Mouse (Mus musculus) CD8-positive naive resting alpha-beta T cell, adult 2 months (primary cell): Measurements from ENCODE around the gene Hes5.

Experiments
- DNase-seq, 2 experiments: peaks; one replicate each; pipeline ENCODE4 v3.0.0; 2022; ENCODE audit warnings: low read depth in 2 of 2, low spot score in 2 of 2

Hes5 gene

DNA sequence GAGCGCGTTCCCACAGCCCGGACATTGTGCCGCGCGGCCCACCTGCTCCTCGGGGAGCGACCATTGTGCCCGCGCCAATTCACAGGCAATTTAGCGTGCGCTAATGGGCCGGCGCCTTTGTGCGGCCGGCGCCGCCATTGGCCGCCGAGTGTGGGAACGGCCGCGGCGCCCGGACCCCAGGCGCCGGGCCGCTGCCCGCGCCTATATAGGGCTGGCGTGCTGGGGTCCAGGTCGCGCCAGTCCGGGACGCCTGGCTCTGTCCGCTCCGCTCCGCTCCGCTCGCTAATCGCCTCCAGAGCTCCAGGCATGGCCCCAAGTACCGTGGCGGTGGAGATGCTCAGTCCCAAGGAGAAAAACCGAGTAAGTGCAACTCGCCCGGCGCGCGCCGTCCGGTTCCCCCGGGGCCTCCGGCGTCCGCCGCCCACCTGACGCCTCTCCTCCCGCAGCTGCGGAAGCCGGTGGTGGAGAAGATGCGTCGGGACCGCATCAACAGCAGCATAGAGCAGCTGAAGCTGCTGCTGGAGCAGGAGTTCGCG is at the start of gene Hes5:
TSS of gene Hes5 (plus strand) at position 234 of the 536 bp plus-strand sequence.
- DNase-seq, result no peak

DNA sequence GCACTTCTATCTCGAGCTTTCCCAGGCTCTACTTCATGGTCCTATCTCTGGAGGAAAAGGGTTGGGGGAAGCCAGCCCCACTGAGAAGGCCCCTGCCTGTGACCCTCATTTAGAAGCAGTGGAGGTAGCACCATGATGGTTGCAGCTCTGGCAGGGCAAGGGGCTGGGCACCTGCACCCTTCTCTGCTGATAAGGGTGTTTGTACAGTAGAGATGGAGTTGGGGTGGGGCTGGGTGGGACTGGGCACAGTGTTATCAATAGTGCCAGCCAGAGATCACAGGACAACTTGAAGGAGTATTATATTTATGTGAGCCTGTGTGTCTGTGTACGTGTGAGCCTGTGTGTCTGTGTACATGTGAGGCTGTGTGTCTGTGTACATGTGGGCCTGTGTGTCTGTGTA is 49.1 kb upstream of the Hes5 start:
- DNase-seq, result no peak

DNA sequence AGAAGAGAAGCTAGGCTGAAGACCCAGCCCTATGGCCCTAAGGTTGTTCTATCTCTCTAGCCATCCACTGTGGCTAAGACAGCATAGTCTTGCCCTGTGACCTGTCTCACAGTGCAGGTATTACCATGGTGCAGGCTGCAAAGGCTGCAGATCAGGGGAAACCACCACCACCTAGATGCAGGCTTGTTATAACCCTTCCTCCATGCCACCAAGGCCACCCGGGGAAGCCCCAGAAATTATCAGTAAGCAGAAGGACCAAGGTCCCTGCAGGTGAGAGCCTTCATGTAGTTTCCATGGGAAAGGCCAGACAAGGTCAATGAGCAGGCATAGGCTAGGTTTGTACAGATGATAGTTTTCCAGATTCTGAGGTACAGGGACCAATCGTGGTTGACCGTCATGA is 46.9 kb upstream of the Hes5 start:
- no peak for DNase-seq

DNA sequence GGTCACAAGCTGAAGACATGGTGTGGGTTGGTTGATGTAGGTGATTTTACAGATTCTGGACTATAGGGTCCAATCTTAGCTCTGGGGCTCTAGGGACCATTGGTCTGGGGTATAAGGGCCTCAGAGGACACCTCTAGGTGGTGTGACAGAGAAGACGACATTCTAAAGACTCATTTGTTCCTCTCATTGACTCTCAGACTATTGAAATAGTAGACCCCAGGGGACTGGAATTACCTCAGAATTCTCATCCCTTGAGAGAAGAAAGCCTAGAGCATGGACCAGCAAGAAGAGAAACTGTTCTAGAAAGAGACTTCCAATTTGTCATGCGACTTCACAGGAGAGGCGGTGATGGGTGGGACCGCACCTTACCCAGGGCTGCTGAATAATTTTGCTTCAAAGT is 46.5 kb upstream of the Hes5 start:
- DNase-seq, result no peak

DNA sequence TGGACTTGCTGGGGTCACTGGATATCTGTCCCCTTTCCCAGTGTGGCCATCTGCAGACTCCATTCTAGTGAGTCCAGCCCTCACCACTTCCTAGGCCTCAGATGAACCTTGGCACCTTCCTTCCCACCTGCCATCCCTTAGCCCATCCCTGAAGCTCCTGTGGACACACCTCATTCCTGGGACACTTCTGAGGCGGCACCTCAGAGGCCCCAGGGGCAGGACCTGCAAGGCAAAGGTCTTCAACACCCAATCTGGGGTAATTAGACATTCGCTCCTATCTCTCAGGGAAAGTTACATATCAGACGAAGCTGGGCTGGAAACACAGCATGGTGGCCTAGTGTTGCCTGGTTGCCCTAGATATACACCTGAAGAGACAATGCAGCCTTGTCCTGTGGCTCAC is 46.0 kb upstream of the Hes5 start:
- no peak for DNase-seq

DNA sequence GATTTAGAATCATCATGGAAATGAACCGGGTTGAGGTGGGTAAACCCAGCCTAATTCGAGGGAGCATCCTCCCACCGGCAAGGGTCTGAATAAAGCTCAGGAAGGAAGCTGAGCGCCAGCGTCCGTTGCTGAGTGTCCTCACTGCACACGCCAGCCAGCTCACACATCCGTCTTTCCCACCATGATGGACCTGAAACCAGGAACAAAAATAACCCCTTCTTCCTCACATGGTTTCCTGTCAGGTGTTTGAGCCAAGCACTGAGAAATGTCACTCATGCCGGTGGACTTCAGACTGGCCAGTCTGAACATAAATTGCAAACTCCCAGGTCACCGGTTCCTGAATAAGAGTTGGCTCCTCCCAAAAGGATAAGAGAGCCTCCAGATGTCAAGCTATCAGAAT is 45.4 kb upstream of the Hes5 start:
- no peak for DNase-seq

DNA sequence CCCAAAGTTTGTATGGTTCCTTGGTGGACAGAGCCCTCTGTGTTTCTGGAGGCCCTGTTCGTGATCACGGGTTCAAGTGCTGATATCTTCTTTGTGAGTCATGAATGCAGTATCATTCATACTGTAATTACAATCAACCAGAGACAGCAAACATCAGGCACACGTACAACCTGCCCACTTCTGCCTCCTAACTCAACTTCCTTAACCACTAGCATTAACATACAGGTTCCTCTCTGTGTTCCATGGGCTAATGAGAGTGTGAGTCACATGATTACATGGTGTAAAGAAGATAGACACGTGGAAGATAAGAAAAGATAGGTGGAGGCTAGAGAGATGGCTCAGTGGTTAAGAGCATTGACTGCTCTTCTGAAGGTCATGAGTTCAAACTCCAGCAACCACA is 44.1 kb upstream of the Hes5 start:
- no peak for DNase-seq

DNA sequence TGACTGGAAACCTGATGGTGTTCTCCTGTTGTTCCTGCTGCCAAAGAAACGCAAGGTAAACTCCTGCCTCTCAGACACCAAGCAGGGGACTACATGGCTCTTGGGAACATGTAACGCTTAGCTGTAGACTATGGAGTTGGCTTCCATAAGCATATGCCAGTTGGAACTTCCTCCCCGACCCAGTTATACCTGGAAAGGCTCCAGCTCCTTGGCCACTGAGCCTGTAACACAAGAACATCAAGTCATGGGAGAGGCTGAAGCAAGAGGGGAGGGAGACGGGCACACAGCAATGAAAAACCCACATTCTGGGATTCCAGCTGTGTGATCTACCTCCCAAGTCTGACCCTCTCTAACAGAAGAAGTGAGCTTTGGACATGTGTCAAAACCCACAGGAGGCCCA is 38.4 kb upstream of the Hes5 start:
- no peak for DNase-seq

DNA sequence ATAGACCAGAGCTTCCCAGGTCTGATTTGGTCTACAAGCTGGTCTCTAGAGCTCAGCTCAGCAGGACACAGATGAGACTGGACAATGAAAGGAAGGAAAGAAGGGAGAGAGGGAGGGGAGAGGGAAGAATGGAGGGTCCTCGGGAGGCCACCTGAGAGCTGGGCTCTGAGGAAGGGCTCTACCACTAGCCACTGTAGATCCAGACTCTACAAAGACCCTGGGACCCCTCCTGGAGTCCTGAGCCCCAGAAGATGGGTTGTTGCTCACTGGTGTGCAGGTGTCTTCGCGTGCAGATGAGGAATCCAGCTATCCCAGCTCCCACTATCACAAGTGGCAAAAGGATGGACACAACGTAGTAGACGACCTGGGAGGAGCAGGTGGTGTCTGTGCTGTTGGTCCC is 37.8 kb upstream of the Hes5 start:
- DNase-seq, result no peak

DNA sequence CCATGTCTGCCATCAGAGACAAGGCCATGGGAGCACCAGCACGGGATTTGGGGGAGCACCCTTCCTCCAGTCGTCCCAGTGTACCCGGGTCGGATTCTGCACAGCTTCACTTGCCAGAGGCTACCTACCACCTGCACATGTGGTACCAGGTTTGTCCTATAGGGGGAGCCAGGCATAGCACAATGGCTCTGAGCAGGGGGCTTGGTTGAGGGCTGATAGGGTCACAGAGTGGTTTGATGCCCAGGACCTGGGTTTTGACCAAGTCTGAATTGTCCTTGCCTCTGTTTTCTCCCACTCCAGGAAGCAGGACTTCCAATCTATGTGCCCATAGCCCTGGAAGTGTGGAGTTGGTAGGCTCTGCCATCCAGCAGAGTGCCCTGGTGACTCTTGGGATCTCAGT is 35.3 kb upstream of the Hes5 start:
- peak; percentile 59 to 67 for DNase-seq

DNA sequence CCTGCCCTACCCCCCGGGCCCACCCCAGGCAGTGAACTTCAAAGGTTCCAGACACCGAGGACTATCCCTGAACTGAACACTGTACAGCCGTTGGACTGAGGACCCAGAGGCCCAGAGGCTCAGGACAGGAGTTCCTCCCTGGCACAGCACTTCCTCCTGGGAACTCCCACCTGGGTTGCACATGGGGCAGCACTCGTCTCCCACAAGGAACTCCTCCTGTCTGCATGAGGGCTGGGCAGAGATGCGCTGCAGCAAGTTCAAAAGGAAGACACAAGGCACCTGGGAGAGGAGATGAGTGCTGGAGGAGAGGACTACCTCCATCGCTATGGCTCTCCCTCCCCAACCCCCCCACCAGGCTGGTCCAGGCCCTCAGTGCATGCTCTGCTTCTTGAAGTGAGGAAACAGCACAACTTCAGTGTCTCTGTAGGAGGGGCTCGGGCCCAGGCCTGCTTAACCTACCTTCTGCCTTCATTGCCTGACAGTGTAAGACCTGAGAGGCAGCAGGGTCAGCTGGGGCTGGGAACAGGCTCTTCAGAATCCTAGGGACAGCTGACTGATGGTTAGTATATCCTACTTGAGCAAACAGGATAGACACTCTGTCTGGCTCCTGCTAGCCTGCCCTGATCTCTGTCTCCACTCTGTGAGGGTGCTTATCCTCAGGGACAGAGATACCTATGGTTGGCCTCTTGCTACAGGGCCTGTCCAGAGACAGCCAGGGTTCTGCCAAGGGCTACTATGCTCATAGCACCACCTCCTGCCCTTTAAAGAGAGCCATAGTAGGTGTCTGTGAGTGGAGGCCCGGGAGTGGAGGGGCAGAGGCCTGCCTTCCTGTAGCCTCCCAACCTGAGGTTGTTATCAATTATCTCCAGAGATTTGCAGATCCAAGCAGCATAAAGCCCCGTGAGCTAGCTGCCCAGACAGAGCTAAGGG is 33.5 kb upstream of the Hes5 start:
- DNase-seq, result no peak

DNA sequence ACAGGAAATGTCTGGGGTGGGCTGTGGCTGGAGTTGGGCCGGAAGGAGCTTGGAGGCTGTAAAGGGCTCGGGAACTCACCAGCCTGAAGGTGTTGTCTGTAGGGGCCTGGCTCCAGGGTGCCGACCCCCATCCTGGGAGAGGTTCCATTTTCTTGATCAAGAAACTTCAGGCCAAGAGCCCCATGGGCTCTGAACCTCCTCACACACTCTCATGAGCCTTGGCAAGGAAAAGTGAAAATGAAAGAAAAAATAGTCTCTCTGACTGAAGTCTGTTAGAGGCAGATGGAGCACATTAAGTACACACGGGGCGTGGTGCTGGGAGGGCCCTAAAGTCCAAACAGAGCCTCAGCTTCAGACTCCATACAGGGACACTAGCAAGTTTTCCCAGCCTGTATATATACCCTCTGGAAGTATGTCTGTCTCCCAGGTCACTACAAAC is 32.8 kb upstream of the Hes5 start:
- DNase-seq, result peak in 1 of 2 experiments; percentile 40

DNA sequence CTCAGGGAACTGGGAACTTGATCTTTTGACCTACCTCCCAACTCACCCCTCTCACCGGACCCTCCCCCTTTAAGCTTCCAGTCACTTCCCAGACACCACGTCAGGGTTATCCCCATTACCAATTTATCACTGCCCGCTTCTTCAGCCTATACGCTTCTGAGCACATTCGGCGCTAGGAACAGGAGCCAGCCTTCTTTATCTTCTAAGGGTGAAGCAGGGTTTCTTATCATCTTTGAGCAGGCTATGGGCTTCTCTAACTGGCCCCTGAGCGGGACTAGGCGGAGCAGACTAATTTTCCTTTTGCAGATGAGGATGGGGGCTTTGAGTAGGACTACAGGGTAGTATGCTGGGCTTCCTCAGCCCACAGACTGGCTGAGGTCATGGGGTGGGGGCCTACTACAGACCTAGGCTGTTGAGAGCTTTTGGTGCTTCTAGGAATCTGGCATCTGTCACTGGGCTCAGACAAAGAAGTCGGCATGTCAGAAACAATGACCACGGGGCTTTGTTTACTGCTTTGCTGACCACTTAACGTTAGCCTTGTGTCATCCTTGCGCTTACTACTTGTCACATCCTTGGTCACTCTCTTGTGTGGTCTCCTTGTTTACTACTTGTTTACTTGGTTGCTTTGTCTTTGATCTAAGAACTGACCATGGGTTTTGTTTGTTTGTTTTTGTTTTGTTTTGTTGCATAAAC is 32.2 kb upstream of the Hes5 start, which contains the start of gene Tnfrsf14:
TSS of gene Tnfrsf14 (minus strand) at position 169 of the 693 bp plus-strand sequence.
- DNase-seq, result no peak

DNA sequence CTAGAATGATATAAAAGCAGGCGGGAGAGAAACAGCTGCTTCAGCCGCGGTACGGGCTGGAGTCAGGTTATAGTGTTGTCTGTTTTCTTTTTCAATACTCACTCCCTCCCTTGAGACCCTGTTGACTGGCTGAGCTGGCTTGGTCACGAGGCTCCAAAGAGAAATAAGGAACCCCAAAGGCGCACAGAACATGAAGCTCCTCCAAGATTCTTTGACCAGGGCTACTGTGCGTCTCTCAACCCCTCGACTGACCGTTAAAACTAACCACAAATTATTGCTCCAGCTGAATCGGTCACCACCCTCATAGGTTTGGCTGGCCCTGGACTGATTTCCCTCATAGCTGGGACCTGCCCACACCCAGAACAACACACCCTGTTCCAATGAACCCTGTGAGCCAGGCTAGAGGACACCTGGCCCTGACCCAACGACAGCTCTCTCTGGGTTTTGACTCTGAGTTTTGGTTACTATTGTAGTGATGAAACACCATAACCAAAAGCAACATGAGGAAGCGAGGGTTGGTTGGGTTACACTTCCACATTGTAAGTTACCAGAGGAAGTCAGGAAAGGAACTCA is 31.5 kb upstream of the Hes5 start:
- no peak for DNase-seq

DNA sequence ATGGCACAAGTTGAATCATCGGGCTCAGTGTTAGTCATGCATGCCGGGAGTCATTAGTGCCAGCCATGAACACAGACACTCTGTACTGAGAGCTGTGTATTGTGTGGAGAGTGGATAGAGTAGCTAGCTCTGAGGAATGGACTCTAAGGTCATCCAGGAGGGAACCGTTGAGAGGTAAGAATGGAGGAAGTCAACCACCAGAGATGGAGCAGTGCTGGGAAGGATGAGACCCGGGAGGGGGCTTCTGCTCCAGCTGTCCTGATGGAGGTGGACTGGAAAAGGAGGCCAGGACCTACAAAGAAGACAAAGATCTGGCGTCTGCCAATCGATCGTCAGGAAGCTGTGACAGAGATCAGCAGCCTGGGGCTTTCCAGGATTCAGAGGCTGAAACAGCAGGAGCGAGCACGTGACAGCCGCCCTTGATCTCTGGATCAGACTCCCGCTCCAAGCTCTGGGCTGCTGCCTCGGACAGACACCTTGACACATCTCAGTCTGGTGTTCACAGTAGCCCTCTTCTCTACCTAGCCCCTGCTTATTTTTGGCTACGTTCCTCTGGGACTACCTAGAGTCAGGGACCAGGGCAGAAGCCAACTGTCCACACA is 27.3 kb upstream of the Hes5 start:
- DNase-seq, result no peak

DNA sequence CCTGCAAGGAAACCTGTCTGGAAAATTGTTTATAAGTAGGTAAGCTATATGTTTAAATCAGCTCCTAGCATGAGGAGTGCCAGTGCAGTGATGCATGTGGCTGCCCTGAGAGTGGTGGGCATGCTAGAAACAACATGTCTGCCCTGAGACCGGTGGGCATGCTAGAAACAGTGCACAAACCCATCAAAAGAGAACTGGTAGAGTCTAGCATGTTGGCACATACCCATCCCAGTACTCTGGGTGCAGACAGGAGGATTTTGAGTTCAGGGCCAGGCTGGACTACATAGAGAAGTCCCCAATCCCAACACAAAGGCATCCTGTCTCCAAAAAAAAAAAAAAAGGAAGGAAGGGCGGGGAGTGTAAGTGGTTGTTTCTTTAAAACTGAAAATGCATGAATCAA is 25.9 kb upstream of the Hes5 start:
- no peak for DNase-seq

DNA sequence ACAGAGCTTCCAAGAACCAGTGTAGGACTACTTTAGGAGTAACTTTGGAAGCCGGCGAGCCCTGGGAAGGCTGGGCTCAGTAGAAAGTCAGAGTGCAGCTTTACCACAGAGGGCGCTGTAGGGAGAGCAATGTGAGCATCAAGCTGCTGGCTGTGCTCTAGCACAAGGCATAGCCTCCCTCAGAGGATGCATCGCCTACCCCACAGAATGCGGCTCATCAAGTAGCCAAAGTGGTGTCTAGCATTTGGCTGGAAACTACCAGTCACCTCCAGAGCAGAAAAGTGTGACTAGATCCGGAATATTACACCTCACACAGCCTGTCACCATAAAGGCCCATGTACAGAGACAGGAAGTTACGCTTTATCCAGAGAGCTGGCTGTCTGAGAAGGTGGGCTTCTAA is 24.9 kb upstream of the Hes5 start:
- DNase-seq, result peak; percentile 65 to 76

DNA sequence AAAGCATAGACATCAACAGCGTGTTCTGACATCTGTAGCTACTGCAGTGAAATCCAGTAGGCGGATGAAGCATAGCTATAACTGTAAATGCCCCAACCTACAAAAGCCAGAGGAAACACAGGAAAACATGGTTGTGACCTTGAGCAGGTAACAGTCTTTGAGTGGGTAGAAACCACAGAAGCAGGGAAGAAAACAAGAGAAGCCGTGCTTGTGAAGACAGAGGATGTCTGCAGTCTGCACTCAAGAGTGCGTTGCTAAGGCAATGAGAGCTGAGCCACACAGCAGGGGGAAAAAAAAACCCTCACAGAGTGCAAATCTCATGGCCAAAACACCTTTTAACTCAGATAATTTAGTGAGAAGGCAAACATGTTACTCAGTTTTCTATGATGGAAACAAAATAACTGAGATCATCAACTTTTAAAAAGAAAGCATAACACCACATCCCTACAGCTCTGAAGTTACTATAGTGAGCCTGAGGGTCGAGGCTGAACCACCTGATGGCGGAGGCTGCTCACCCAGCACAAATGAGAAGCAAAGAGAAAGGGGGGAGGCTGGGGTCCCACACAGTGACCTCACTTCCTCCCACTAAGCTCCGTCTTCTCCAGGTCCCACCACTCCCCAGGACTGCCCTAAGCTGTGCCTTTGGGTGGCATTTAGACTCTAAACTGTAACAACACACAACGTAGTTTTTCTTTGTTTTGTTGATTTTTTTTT is 24.0 kb upstream of the Hes5 start:
- peak; percentile 79 to 80 for DNase-seq

DNA sequence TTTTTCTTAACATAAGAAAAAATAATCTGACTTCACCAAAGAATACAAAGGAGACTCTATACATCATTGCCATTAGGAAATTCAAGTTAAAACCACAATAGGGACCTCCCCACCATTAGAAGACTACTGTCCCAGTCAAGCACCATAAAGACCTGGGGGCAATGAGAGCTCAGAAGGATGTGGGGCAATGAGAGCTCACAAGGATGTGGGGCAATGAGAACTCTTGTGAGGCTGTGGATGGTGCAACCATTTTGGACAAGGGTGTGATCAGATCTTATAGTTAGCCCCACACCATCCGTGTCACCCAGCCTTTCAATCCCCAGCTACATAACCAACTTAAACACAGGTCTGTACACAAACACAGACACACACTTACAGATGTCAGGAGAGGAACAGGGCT is 23.0 kb upstream of the Hes5 start:
- DNase-seq, result no peak

DNA sequence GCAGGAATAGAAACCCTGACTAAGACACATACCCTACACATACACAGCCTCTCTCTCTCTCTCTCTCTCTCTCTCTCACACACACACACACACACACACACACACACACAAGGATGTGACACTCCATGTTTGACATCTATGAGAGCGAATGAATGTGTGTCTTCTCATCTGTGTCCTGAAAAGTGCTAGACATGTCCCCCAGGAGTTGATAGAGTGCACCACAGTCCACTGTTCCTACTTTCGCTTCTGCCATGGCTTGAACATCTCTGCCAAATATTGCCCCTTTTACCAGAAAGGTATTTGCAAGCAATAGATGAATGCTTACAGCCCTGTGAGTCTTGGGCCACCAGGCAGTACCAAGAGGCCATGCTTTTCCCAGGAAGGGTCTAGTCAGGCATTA is 20.6 kb upstream of the Hes5 start:
- DNase-seq, result no peak

DNA sequence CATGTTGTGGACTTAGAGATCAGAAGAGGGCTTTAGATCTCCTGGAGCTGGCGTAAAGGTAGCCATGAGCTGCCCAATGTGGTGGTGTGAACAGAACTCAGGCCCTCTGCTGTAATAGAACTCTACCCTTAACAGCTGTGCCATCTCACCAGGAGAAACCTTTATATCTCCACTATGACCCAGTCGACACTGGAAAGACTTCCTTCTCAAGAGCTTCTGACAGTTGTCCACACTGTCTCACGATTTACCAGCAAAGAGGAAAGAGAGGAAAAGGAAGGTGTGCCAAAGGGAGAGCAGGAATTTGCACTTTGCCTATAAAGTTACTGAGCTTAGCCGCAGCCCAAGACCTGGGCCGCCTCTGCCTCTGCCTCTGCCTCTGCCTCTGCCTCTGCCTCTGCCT is 18.9 kb upstream of the Hes5 start:
- DNase-seq, result no peak
